Mouse (Mus musculus) lung, embryonic 14.5 days (tissue): Measurements from ENCODE around the gene Chst8. TPM values are rescaled to one million over a fixed set of nuclear protein-coding genes. Genes with fewer than 3 reads are reported as not detected.

Experiments used
- ATAC-seq: fragments of 200-750 bp; cut with Nextera tagmentation; 2 replicates; pipeline ENCODE4 v1.8.0; 2017; ENCODE audit warnings: mild to moderate bottlenecking, moderate TSS enrichment, moderate library complexity; ENCODE audit not compliant: insufficient read depth
- DNase-seq: peaks from one replicate; pipeline ENCODE4 v3.0.0-alpha.2; 2015
- H3K27ac ChIP-seq: fragments of 300-500 bp; sonication (generic); 2 replicates; pipeline ENCODE4 v1.5.1; 2014; ENCODE audit warnings: low read depth, mild to moderate bottlenecking, moderate library complexity
- H3K27me3 ChIP-seq: fragments of 300-500 bp; sonication (generic); 2 replicates; pipeline ENCODE4 v1.6.1; 2014; ENCODE audit warnings: low read length, control low read depth; ENCODE audit not compliant: insufficient read depth
- H3K36me3 ChIP-seq: fragments of 300-500 bp; sonication (generic); 2 replicates; pipeline ENCODE4 v1.6.1; 2014; ENCODE audit warnings: control low read depth; ENCODE audit not compliant: insufficient read depth
- H3K4me1 ChIP-seq: fragments of 300-500 bp; sonication (generic); 2 replicates; pipeline ENCODE4 v1.6.1; 2014; ENCODE audit warnings: antibody characterized with exemption, control low read depth; ENCODE audit not compliant: insufficient read depth
- H3K4me2 ChIP-seq: fragments of 300-500 bp; sonication (generic); 2 replicates; pipeline ENCODE4 v1.6.1; 2014; ENCODE audit warnings: mild to moderate bottlenecking
- H3K4me3 ChIP-seq: fragments of 300-500 bp; sonication (generic); 2 replicates; pipeline ENCODE4 v1.5.1; 2014; ENCODE audit warnings: low read depth, low read length
- H3K9ac ChIP-seq: fragments of 300-500 bp; sonication (generic); 2 replicates; pipeline ENCODE4 v1.6.1; 2014
- H3K9me3 ChIP-seq: fragments of 300-500 bp; sonication (generic); 2 replicates; pipeline ENCODE4 v1.6.1; 2016; ENCODE audit warnings: low read depth, low read length, control low read depth
- CTCF ChIP-seq: IDR thresholded peaks from 2 replicates; pipeline ENCODE4 v1.5.1; 2016; ENCODE audit warnings: antibody characterized with exemption, low read depth
- WGBS: fragments of 180-500 bp; shearing (Covaris S2); extraction: QIAGEN DNeasy Blood & Tissue Kit; methylation state at CpG from one replicate; pipeline ENCODE4 v1.1.7; 2014; 5-methylcytosine and 5-hydroxymethylcytosine counted together
- polyA plus RNA-seq: library from polyadenylated mRNA; unstranded; fragments of >200 nt; fragmentation: Nextera tagmentation; extraction: Ambion mirVana; gene quantifications from 2 replicates; pipeline ENCODE4 v1.2.1, GENCODE M21; 2014

Gene Chst8
- polyA plus RNA-seq, 1 experiment from 2014 or later, result 3.6 TPM

DNA sequence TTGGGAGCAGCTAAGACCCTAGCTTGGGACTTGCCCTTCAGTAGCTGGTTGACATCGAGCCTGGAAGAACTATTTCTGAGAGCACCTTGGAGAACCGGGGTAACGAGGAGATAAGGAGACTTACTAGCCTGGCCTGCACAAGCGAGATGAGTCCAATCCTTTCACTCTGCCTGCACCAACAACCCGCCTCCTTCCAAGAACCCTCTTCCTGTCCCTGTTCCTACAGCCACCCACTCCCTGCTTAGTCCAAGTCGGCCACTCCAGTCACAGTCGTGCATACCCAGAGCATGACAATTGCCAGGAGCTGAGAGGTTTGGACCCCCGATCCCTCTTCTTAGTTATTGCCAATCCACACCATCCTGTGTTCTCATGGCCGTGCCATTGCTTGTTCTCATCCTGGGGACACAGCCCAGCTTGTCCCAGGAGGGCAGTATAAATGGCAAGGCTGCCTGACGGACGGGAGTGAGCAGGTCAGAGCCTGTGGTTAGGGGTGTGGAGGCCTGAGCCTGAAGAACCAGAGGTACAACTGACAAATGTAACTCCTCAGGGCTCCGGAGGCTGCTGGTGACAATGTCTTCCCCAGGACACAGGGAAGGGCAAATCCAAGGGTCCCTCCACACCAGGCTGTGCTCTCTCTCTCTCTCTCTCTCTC, 166.2 kb downstream of the Chst8 start:
- no peak overlapping the region for H3K4me3 ChIP-seq
- H3K9me3 ChIP-seq, result no peaks in the 10 kb centered on the region
- DNase-seq, result no peak
- no peak overlapping the region for H3K9ac ChIP-seq
- H3K27ac ChIP-seq, result no peak overlapping the region
- H3K4me2 ChIP-seq, result no peak overlapping the region
- WGBS, result 79% methylated on average over 12 of the region's 12 CpGs
- no peak for ATAC-seq
- peaks cover 91% of the 10 kb centered on the region for H3K36me3 ChIP-seq
- no peaks in the 10 kb centered on the region for H3K27me3 ChIP-seq
- H3K4me1 ChIP-seq, result no peaks in the 10 kb centered on the region
- no peak for TF ChIP-seq CTCF

DNA sequence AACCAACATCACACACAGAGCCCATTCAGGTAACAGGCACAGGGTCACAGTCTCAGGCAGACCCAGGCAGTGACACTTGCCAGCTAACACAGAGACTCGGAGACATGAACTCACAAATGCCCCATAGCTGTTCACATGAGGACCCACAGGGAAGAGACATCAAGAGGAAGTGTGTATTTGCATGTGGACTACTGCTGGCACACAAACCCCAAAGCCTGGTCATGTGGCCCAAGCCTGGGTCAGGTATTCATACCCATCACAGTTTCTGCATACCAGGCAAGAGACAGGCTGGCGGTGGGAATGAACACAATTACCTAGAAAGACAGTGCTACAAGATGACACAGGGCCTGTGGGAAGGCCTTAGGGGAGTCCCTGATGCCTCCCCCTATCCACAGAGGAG, 166.9 kb downstream of the Chst8 start:
- H3K4me1 ChIP-seq, result no peaks in the 10 kb centered on the region
- no peak overlapping the region for H3K4me2 ChIP-seq
- no peaks in the 10 kb centered on the region for H3K27me3 ChIP-seq
- ATAC-seq, result no peak
- no peak for DNase-seq
- H3K36me3 ChIP-seq, result peaks cover 94% of the 10 kb centered on the region
- no peaks in the 10 kb centered on the region for H3K9me3 ChIP-seq
- H3K9ac ChIP-seq, result no peak overlapping the region
- no peak for TF ChIP-seq CTCF
- no peak overlapping the region for H3K4me3 ChIP-seq
- 84% methylated on average over 2 of the region's 2 CpGs for WGBS
- no peak overlapping the region for H3K27ac ChIP-seq

DNA sequence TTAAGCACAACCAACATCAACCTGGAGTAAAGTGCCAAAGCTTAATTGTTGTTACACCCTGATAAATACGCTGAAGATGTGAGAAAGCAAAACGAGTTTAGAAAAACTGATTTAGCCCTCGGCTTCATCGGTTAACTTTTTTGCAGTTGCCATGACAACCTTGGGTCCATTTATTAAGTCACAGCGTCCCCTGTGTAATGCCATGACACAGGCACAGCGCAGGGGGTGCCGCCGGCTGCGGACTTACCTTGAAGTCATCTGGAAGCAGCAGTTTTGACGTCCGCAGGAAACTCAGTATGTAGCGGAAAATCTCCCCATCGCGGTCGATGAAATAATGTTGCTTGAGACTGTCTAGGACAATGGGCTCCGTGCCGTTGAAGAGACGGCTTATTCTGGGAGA, 167.9 kb downstream of the Chst8 start:
- H3K27me3 ChIP-seq, result no peaks in the 10 kb centered on the region
- H3K4me2 ChIP-seq, result no peak overlapping the region
- no peaks in the 10 kb centered on the region for H3K4me1 ChIP-seq
- TF ChIP-seq CTCF, result no peak
- DNase-seq (no peak), ATAC-seq (no peak)
- H3K36me3 ChIP-seq, result peaks cover 95% of the 10 kb centered on the region
- no peaks in the 10 kb centered on the region for H3K9me3 ChIP-seq
- no peak overlapping the region for H3K9ac ChIP-seq
- WGBS, result 87% methylated on average over 18 of the region's 18 CpGs
- H3K4me3 ChIP-seq, result no peak overlapping the region
- no peak overlapping the region for H3K27ac ChIP-seq

DNA sequence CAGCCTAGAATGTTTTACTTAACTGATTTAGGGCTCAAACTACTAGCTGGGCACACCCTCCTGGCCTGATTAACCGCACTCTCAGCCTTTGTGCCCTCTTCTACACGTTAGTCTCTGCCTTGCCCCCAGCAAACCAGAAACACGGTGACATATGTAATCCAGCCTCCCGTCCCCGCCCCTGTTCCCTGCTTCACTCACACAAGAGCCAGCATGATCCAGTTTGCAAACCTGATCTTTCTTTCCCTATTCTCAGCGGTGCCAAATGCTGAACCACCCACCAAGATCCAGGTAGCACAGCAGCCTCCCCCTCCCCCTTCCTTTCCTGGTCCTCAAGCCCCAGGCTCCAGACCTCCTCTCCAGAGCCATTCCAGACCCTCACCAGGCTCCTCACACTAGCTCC, 169.2 kb downstream of the Chst8 start:
- no peak overlapping the region for H3K27ac ChIP-seq
- no peak for TF ChIP-seq CTCF
- no peak overlapping the region for H3K9ac ChIP-seq
- no peaks in the 10 kb centered on the region for H3K4me1 ChIP-seq
- peaks cover 89% of the 10 kb centered on the region for H3K36me3 ChIP-seq
- no peaks in the 10 kb centered on the region for H3K27me3 ChIP-seq
- H3K4me2 ChIP-seq, result no peak overlapping the region
- H3K9me3 ChIP-seq, result no peaks in the 10 kb centered on the region
- no peak overlapping the region for H3K4me3 ChIP-seq
- WGBS, result 76% methylated on average over 6 of the region's 6 CpGs
- ATAC-seq (no peak), DNase-seq (no peak)

DNA sequence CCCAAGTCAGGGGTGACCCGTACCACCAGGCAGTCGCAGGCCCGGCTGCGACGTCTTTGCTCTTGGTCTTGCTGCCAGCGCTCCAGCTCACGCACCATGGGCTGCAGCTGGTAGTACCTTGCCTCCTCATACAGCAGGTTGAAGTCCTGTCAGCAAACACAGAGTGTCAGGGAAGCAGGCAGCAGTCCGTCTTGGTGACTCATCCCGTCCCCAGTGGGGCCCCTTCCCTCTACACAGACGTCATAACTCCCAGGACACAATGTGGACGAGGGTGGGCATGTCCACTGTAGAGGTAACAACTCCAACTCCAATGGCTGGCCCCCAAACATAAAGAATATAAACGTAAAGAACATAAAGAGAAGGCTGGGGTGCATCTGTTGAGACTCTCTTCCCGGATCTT, 170.5 kb downstream of the Chst8 start:
- Histone ChIP-seq H3K9me3 (no peaks in the 10 kb centered on the region), H3K4me1 (no peaks in the 10 kb centered on the region), H3K9ac (no peak overlapping the region), H3K4me2 (no peak overlapping the region), H3K27me3 (no peaks in the 10 kb centered on the region), H3K27ac (no peak overlapping the region), H3K36me3 (peaks cover 77% of the 10 kb centered on the region), H3K4me3 (no peak overlapping the region)
- 83% methylated on average over 13 of the region's 13 CpGs for WGBS
- no peak for DNase-seq
- ATAC-seq, result no peak
- TF ChIP-seq CTCF, result no peak

DNA sequence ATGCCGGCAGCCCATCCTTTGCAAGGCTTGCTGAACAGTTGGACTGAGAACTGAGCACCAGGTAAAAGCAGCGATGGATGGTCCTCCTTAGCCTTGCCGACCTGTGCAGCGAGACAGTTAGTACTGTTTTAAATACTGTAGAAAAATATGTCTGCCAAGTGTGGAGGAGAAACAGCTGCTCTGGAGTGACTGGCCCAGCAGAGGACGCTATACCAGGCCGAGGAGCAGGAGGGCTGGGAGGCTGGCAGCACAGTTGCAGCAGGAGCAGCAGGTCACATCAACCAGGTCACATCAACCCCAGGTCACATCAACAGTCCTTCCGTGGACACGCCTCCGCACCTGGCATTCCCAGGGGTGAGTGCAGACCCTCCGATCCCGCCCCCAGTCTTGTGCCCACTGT, 172.7 kb downstream of the Chst8 start:
- peaks cover 55% of the 10 kb centered on the region for H3K36me3 ChIP-seq
- no peak for ATAC-seq

DNA sequence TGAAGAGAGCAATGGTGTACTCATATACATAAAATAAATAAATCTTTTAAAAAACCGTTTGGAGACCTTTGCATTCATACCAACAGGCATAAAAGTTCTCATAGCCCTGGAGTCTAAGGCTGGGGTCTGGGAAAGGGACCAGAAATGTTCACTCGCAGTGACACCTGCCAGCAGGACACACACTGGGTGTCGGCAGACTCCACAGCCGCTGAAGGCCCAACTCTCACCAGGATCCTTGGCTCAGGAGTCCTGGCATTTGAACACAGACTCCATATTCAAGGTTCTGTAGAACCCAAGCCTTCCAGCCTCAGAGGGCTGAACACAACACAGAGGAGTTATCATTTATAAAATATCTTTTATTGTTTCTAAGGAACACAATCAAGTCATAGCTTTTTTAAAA, 175.8 kb downstream of the Chst8 start:
- no peak for TF ChIP-seq CTCF
- 73% methylated on average over 4 of the region's 4 CpGs for WGBS
- H3K9me3 ChIP-seq, result no peaks in the 10 kb centered on the region
- DNase-seq (no peak), ATAC-seq (no peak)
- no peaks in the 10 kb centered on the region for H3K27me3 ChIP-seq
- peaks cover 27% of the 10 kb centered on the region for H3K36me3 ChIP-seq
- H3K4me2 ChIP-seq, result no peak overlapping the region
- no peak overlapping the region for H3K9ac ChIP-seq
- H3K4me3 ChIP-seq, result no peak overlapping the region
- no peak overlapping the region for H3K27ac ChIP-seq
- no peaks in the 10 kb centered on the region for H3K4me1 ChIP-seq

More for the DNA sequence above, 172.7 kb downstream of the Chst8 start:
- H3K9me3 ChIP-seq, result no peaks in the 10 kb centered on the region
- no peak for TF ChIP-seq CTCF
- no peak overlapping the region for H3K4me3 ChIP-seq
- H3K4me1 ChIP-seq, result no peaks in the 10 kb centered on the region
- no peak overlapping the region for H3K27ac ChIP-seq
- DNase-seq, result no peak
- 79% methylated on average over 11 of the region's 11 CpGs for WGBS
- no peak overlapping the region for H3K9ac ChIP-seq
- no peak overlapping the region for H3K4me2 ChIP-seq
- no peaks in the 10 kb centered on the region for H3K27me3 ChIP-seq
